Mouse (Mus musculus): ENCODE results near the gene Hmga2.

Hmga2 gene

GRCm38 (mm10) chr10:120475601-120476515 lies at the start of gene Hmga2:
Gene Hmga2 (minus strand): TSS chr10:120476469.
- DNase-seq, result peak; percentile 13 to 16

DNA sequence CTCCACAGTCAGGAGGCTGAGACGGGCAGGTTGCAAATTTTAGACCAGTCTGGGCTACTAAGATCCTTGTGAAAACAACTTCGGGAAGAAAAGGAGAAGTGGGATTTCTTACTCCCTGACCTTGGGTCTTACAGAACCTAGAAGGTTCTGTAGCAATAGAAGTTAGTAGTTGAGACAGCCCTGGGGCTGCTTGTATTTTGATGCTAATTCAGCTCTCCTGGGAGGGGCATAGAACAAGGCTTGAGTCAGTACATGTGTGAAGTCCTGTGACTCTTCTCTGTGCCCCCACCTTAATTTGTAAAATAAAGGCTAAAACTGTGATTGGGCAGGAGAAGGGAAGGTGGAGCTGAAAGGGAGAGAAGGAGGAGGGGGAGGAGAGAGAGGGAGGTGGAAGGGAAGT lies 46.7 kb upstream of the Hmga2 start:
- no peak for DNase-seq

- DNase-seq, result no peak
Measured at GRCm38 (mm10) chr10:120521912-120522575, 45.8 kb upstream of the Hmga2 start.

- no peak for DNase-seq
Measured at GRCm38 (mm10) chr10:120516311-120516710, 40.0 kb upstream of the Hmga2 start.

DNA sequence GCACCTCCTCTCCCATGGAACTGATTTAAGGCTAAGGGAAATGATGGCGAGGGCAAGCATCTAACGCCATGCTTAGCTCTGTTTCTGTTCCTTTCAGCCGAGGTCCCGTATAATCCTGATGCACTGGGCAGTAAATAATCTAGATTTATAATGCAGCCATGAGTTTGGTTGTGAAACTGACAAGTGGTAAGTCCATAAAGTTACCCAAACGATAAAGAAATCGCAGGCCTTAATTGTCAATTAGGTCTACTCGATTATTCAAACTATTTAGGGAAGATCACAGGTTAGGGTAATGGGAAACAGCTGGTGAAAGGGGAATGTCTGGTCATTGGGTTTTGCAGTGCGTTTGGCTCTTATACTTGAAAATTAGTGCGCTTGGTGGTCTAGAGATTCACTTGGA lies 37.5 kb upstream of the Hmga2 start:
- DNase-seq, result no peak

- no peak for DNase-seq
Measured at GRCm38 (mm10) chr10:120512946-120513345, 36.7 kb upstream of the Hmga2 start.

- DNase-seq, result no peak
Measured at GRCm38 (mm10) chr10:120512121-120512520, 35.9 kb upstream of the Hmga2 start.

DNA sequence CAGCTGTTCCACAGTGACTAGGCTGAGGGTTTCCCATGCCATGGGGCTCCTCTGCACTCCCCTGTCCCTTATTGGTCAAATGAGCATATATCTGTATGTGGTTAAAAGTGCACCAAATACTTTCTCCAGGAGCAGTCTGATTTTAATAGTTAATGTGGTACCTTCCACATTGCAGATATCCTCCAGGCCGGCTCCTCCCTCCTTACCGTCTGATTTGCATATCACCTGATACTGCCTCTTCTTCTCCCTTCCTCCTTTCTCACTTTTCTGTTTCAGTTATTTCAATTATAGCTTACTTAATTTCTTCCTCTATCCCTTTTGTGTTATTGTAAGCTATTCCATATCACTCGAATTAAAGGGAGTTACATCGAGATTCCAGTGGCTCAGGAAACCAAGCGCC lies 27.7 kb upstream of the Hmga2 start:
- no peak for DNase-seq

DNA sequence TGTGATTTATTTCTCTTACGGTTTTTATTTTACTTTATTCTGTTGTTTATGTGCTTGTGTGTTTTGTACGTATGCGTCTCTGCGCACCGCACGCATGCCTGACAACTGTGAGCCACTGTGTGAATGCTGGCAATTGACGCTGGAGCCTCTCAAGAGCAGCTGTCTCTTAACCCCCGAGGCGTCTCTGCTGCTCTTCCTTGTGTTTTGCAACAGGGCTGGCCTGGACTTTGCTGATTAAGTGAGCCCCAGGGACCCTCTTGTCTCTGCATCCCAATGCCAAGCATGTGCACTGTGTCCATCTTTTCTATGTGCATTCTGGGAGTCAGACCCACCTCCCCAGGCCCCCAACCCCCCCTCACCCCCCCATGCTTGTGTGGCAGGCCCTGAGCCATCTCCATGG lies 24.5 kb upstream of the Hmga2 start:
- no peak for DNase-seq

GRCm38 (mm10) chr10:120498086-120498485 lies 21.8 kb upstream of the Hmga2 start:
- DNase-seq, result no peak

DNA sequence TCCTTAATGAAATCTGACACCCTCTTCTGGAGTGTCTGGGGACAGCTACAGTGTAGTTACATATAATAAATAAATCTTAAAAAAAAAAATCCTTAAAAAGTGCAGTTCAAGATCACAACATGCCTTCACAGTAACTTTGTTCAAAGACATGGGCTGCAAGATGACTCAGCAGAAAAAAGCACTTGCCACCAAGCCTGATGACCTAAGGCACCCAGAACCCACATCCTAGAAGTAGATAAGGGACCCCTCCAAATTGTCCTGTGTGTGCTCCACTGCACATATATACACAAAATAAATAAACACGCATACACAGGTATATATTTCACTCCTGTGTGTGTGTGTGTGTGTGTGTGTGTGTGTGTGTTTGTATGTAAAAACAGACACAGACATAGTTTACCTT lies 18.4 kb upstream of the Hmga2 start:
- no peak for DNase-seq

DNA sequence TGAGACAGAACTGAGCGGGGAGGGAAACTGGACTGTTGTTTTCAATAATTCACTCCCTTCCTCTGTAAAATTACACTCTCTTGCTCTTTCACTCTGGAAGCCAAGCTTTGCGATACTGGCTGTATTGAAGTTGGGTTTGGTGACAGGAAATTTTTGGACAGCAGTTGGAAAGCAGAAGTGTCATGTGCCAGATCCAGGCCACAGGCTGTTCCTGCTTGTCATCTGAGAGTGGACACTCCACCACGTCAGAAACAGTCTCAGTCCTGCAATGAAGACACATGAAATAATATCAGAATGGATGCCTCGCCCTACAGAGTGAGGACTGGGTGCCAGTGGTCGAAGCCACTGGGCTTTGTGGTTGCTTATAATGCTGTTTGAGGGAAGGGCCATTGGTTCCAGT lies 15.2 kb upstream of the Hmga2 start:
- no peak for DNase-seq

GRCm38 (mm10) chr10:120489611-120490010 lies 13.3 kb upstream of the Hmga2 start:
- no peak for DNase-seq

DNA sequence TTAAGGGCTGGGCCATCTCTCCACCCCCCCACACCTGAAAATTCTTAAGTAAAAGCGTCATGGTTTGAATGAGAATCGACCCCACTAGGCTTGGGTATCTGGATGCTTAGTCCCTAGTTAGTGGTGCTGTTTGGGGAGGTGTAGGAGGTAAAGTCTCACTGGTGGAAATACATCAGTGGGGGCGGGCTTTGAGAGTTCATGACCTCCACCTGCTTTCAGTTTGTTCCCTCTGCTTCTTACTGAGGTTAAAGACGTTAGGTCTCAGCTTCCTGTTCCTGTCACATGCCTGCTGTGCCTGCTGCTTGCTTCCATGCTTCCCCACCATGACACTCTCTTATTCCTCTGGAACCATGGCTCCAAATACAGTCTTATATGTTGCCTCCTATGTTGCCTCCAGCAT lies 12.3 kb upstream of the Hmga2 start:
- DNase-seq, result no peak

DNA sequence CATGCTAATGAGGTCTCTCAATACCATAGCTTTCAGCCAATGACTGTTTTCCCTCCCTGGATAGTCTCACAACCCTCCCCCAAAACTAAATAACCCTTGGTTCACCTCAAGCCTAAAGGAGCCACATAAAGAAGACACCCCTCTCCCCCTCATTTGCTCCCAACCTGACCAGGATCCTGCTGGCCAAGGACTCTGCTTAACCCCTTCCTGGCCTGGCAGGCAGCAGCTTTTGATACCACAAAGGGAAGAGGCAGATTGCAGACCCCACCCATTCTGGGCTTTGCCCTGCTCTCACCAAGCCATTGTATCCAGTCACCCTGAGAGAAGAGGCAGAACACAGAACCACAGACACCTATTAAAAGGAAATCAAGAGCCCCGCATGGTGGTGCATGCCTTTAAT lies 11.6 kb upstream of the Hmga2 start:
- no peak for DNase-seq

- no peak for DNase-seq
Measured at GRCm38 (mm10) chr10:120485461-120485860, 9.2 kb upstream of the Hmga2 start.

DNA sequence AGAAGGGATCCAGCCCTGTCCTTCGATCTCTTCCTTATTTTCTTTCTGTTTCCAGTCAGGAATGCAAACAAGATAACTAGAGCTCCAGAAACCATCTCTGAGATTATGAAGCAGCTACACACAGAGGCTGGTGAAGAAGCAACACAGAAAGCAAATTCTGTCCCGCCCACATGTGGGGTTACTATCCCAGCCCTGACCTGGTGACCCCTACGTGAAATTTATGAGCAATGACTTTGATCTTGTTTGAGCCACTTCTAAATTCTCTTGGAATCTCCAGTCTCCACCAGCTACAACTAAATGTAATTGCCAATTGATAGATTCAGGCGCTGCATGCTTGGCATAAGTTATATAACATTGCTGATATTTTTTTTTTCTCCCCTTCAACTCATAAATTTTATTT lies 7.9 kb upstream of the Hmga2 start:
- DNase-seq, result no peak

- DNase-seq, result no peak
Measured at GRCm38 (mm10) chr10:120478164-120478563, 1.9 kb upstream of the Hmga2 start.

DNA sequence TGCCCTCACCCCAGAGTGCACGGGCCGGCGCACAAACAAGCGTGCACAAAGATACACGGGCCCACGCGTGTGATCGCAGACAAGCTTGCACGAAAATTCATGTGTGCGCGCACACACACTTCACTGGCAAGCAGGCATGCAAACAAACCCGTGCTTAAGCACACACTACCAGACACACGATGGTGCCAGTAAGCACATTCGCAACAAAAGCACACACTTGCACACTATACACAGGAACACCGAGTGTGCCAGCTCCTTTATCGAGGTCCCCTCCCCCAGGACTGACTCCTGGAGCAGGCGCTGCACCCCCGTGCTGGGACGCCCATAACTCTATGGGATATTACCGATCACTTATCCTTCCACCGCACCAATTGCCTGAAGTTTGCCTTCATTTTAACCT lies 1.2 kb upstream of the Hmga2 start:
- peak in 1 of 2 experiments; percentile 4 for DNase-seq

- DNase-seq, result peak in 1 of 2 experiments; percentile 8
Measured at GRCm38 (mm10) chr10:120476516-120477336, 457 bp upstream of the Hmga2 start.

GRCm38 (mm10) chr10:120475041-120475541 lies 1.2 kb downstream of the Hmga2 start:
- DNase-seq, result peak in 1 of 2 experiments; percentile 11

DNA sequence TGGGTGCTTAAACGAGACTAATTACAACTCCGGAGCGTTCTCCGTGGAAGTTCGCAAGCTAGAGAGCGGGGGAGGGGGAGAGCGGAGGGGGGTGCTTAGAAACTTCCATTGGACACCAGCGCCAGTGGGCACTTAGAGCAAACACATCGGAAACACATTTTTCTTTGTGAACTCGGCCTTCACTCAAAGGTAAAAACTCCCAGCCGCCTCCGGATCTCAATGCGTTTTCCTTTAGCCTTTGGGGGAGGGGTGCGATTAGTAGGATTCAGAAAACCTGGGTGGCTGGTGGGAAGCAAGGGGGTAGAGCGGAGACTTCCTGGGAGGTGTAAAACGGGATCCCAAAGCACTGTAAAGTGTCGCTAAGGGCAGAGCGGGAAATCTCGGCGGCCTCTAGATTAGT lies 2.0 kb downstream of the Hmga2 start:
- DNase-seq, result peak in 1 of 2 experiments; percentile 6

- DNase-seq, result no peak
Measured at GRCm38 (mm10) chr10:120473218-120473617, 3.1 kb downstream of the Hmga2 start.
